Mouse (Mus musculus): ENCODE data around the gene Acvr1c. TPM values are rescaled to one million over a fixed set of nuclear protein-coding genes. Genes with fewer than 3 reads are reported as not detected.
A peak's percentile ranks its signal among the peaks of the same experiment; 100 is the strongest.

Gene Acvr1c
- polyA plus RNA-seq, 1 experiment, result 0.26 TPM

GRCm38 (mm10) chr2:58281046-58281445 lies 76.6 kb downstream of the Acvr1c start:
- DNase-seq (ENCODE audit: low read depth), result peak; percentile 27
- TF ChIP-seq CTCF (IDR thresholded peaks at IDR 0.05; ENCODE audit: borderline replicate concordance, extremely low read depth, insufficient read depth, insufficient read length) (no peak), POLR2A (IDR thresholded peaks at IDR 0.05; ENCODE audit: borderline replicate concordance, extremely low read depth, insufficient read depth, insufficient read length, poor library complexity, severe bottlenecking) (no peak)

- TF ChIP-seq CTCF (IDR thresholded peaks at IDR 0.05; ENCODE audit: borderline replicate concordance, extremely low read depth, insufficient read depth, insufficient read length) (no peak), POLR2A (IDR thresholded peaks at IDR 0.05; ENCODE audit: borderline replicate concordance, extremely low read depth, insufficient read depth, insufficient read length, poor library complexity, severe bottlenecking) (no peak)
- DNase-seq (ENCODE audit: low read depth), result no peak
Measured at GRCm38 (mm10) chr2:58279163-58279562, 78.5 kb downstream of the Acvr1c start.

- DNase-seq (ENCODE audit: low read depth), result no peak
- TF ChIP-seq POLR2A (IDR thresholded peaks at IDR 0.05; ENCODE audit: borderline replicate concordance, extremely low read depth, insufficient read depth, insufficient read length, poor library complexity, severe bottlenecking), result no peak
- TF ChIP-seq CTCF (IDR thresholded peaks at IDR 0.05; ENCODE audit: borderline replicate concordance, extremely low read depth, insufficient read depth, insufficient read length), result no peak
Measured at GRCm38 (mm10) chr2:58276454-58276853, 81.2 kb downstream of the Acvr1c start.

GRCm38 (mm10) chr2:58240639-58241038 lies 117.1 kb downstream of the Acvr1c start:
- DNase-seq (ENCODE audit: low read depth), result peak; percentile 14
- no peak for TF ChIP-seq POLR2A (IDR thresholded peaks at IDR 0.05; ENCODE audit: borderline replicate concordance, extremely low read depth, insufficient read depth, insufficient read length, poor library complexity, severe bottlenecking)
- TF ChIP-seq CTCF (IDR thresholded peaks at IDR 0.05; ENCODE audit: borderline replicate concordance, extremely low read depth, insufficient read depth, insufficient read length), result no peak

GRCm38 (mm10) chr2:58237487-58237886 lies 120.2 kb downstream of the Acvr1c start:
- DNase-seq (ENCODE audit: low read depth), result peak; percentile 27
- TF ChIP-seq CTCF (IDR thresholded peaks at IDR 0.05; ENCODE audit: borderline replicate concordance, extremely low read depth, insufficient read depth, insufficient read length), result no peak
- TF ChIP-seq POLR2A (IDR thresholded peaks at IDR 0.05; ENCODE audit: borderline replicate concordance, extremely low read depth, insufficient read depth, insufficient read length, poor library complexity, severe bottlenecking), result no peak

Other genes starting within 250 kb of the Acvr1c start
- gene Cytip, start 162.4 kb downstream of the Acvr1c start, polyA plus RNA-seq (2012; rRNA removed), result 0.16 and 0.32 TPM in 2 replicates
- gene Gm17409, start 112.2 kb upstream of the Acvr1c start, polyA plus RNA-seq (2012; rRNA removed), result not detected in 2 replicates
- gene Acvr1, start 209.3 kb upstream of the Acvr1c start, polyA plus RNA-seq (2012; rRNA removed), result 14.4 and 19.9 TPM in 2 replicates
- 13.5 and 15.5 TPM in 2 replicates for gene Upp2, start 209.4 kb upstream of the Acvr1c start, polyA plus RNA-seq (2012; rRNA removed)